Mouse (Mus musculus) cerebellum, postnatal 4 days (tissue): ENCODE data around the gene 1700029I15Rik.

ENCODE experiments used
- DNase-seq, 2 experiments: peaks; one replicate each; pipeline ENCODE4 v3.0.0; 2022; ENCODE audit warnings: low spot score in 2 of 2, mixed read lengths in 1 of 2

The 1700029I15Rik gene

GRCm38 (mm10) chr2:92426426-92426825 is 44.1 kb downstream of the 1700029I15Rik start:
- DNase-seq: no peak

- DNase-seq: peak in 1 of 2 experiments; percentile 43
Observed at GRCm38 (mm10) chr2:92427882-92428281, 45.5 kb downstream of the 1700029I15Rik start.

GRCm38 (mm10) chr2:92430089-92430488 is 47.8 kb downstream of the 1700029I15Rik start:
- DNase-seq: no peak

GRCm38 (mm10) chr2:92430723-92431541 is 48.6 kb downstream of the 1700029I15Rik start:
- DNase-seq: peak in 1 of 2 experiments; percentile 37

GRCm38 (mm10) chr2:92431611-92432179 is 49.4 kb downstream of the 1700029I15Rik start:
- DNase-seq: no peak

GRCm38 (mm10) chr2:92432299-92433295 is 50.3 kb downstream of the 1700029I15Rik start:
- DNase-seq: peak in 1 of 2 experiments; percentile 53

GRCm38 (mm10) chr2:92433578-92434374 is 51.4 kb downstream of the 1700029I15Rik start, which contains the start of gene Cry2:
Cry2 (minus strand) TSS chr2:92434043.
- peak; percentile 98 for DNase-seq

GRCm38 (mm10) chr2:92434375-92434745 is 52.0 kb downstream of the 1700029I15Rik start:
- no peak for DNase-seq

GRCm38 (mm10) chr2:92435023-92435422 is 52.7 kb downstream of the 1700029I15Rik start:
- no peak for DNase-seq
